Mouse (Mus musculus): ENCODE data around the gene Cpsf4l.

Gene Cpsf4l

GRCm38 (mm10) chr11:113699643-113700042, 10.2 kb downstream of the Cpsf4l start:
- no peak for DNase-seq (ENCODE audit: low spot score)

GRCm38 (mm10) chr11:113698013-113698545, 11.7 kb downstream of the Cpsf4l start:
- no peak for DNase-seq (ENCODE audit: low spot score)

- DNase-seq (ENCODE audit: low spot score), result no peak
Observed at GRCm38 (mm10) chr11:113697571-113697970, 12.2 kb downstream of the Cpsf4l start.

- DNase-seq (ENCODE audit: low spot score), result no peak
Observed at GRCm38 (mm10) chr11:113691851-113692250, 18.0 kb downstream of the Cpsf4l start.

GRCm38 (mm10) chr11:113691318-113691717, 18.5 kb downstream of the Cpsf4l start:
- DNase-seq (ENCODE audit: low spot score), result no peak

GRCm38 (mm10) chr11:113690506-113690905, 19.3 kb downstream of the Cpsf4l start:
- DNase-seq (ENCODE audit: low spot score), result no peak

- DNase-seq (ENCODE audit: low spot score), result no peak
Observed at GRCm38 (mm10) chr11:113687031-113687430, 22.8 kb downstream of the Cpsf4l start.

- DNase-seq (ENCODE audit: low spot score), result no peak
Observed at GRCm38 (mm10) chr11:113684707-113685426, 24.9 kb downstream of the Cpsf4l start.

- peak; percentile 95 for DNase-seq (ENCODE audit: low spot score)
Observed at GRCm38 (mm10) chr11:113683957-113684706, 25.7 kb downstream of the Cpsf4l start, which contains the start of the genes Fam104a and D11Wsu47e. TSS of gene Fam104a (minus strand) at chr11:113684155. TSS of gene D11Wsu47e (plus strand) at chr11:113684412.

GRCm38 (mm10) chr11:113683627-113683956, 26.2 kb downstream of the Cpsf4l start:
- no peak for DNase-seq (ENCODE audit: low spot score)

GRCm38 (mm10) chr11:113682897-113683626, 26.8 kb downstream of the Cpsf4l start:
- peak; percentile 27 for DNase-seq (ENCODE audit: low spot score)

- no peak for DNase-seq (ENCODE audit: low spot score)
Observed at GRCm38 (mm10) chr11:113681979-113682378, 27.8 kb downstream of the Cpsf4l start.

GRCm38 (mm10) chr11:113680954-113681353, 28.9 kb downstream of the Cpsf4l start:
- no peak for DNase-seq (ENCODE audit: low spot score)

- DNase-seq (ENCODE audit: low spot score), result no peak
Observed at GRCm38 (mm10) chr11:113678373-113678772, 31.4 kb downstream of the Cpsf4l start.

- no peak for DNase-seq (ENCODE audit: low spot score)
Observed at GRCm38 (mm10) chr11:113677378-113677777, 32.4 kb downstream of the Cpsf4l start.

GRCm38 (mm10) chr11:113676847-113677246, 33.0 kb downstream of the Cpsf4l start:
- no peak for DNase-seq (ENCODE audit: low spot score)

GRCm38 (mm10) chr11:113674595-113674994, 35.2 kb downstream of the Cpsf4l start:
- no peak for DNase-seq (ENCODE audit: low spot score)

- no peak for DNase-seq (ENCODE audit: low spot score)
Observed at GRCm38 (mm10) chr11:113673614-113674013, 36.2 kb downstream of the Cpsf4l start.

GRCm38 (mm10) chr11:113669711-113670110, 40.1 kb downstream of the Cpsf4l start:
- DNase-seq (ENCODE audit: low spot score), result no peak

GRCm38 (mm10) chr11:113668857-113669256, 41.0 kb downstream of the Cpsf4l start:
- no peak for DNase-seq (ENCODE audit: low spot score)

- DNase-seq (ENCODE audit: low spot score), result no peak
Observed at GRCm38 (mm10) chr11:113667704-113668103, 42.1 kb downstream of the Cpsf4l start.

GRCm38 (mm10) chr11:113667122-113667521, 42.7 kb downstream of the Cpsf4l start:
- DNase-seq (ENCODE audit: low spot score), result no peak

Data from T-cell, adult 2 months (primary cell).